Mouse (Mus musculus) C2C12 (cell line): ENCODE results near the gene Nr1d1. TPM values are rescaled to one million over a fixed set of nuclear protein-coding genes. Genes with fewer than 3 reads are reported as not detected.

Experiments used
- H3K27me3 ChIP-seq: one replicate; pipeline ENCODE4 v1.6.1; 2011; ENCODE audit not compliant: control insufficient read depth, insufficient read depth, insufficient read length
- H3K36me3 ChIP-seq: one replicate; pipeline ENCODE4 v1.6.1; 2011; ENCODE audit not compliant: control insufficient read depth, insufficient read depth
- H3K4me3 ChIP-seq: one replicate; pipeline ENCODE4 v1.5.1; 2011; ENCODE audit warnings: mild to moderate bottlenecking, control low read depth; ENCODE audit not compliant: poor library complexity, insufficient read depth, severe bottlenecking
- H3K79me2 ChIP-seq: one replicate; pipeline ENCODE4 v1.6.1; 2011; ENCODE audit not compliant: control insufficient read depth, insufficient read depth
- H3K79me3 ChIP-seq: one replicate; pipeline ENCODE4 v1.6.1; 2011; ENCODE audit warnings: low read depth, control low read depth
- H3ac ChIP-seq: one replicate; pipeline ENCODE3; 2011; ENCODE audit warnings: low read depth; ENCODE audit not compliant: control insufficient read depth, insufficient read length
- CEBPB ChIP-seq: IDR thresholded peaks from one replicate; pipeline ENCODE4 v1.6.1; 2011; ENCODE audit warnings: low read depth, mild to moderate bottlenecking, control low read depth, moderate library complexity
- CTCF ChIP-seq: IDR thresholded peaks from one replicate; pipeline ENCODE4 v1.5.1; 2011; ENCODE audit not compliant: control insufficient read depth, insufficient read depth, insufficient read length
- FOSL1 ChIP-seq: IDR thresholded peaks from one replicate; pipeline ENCODE4 v1.8.0; 2011; ENCODE audit warnings: mild to moderate bottlenecking, low read length; ENCODE audit not compliant: poor library complexity, insufficient read depth, severe bottlenecking
- MAX ChIP-seq: IDR thresholded peaks from one replicate; pipeline ENCODE4 v1.6.1; 2011; ENCODE audit warnings: mild to moderate bottlenecking, control low read depth
- MYOD1 ChIP-seq: IDR thresholded peaks from one replicate; pipeline ENCODE4 v1.6.1; 2011; ENCODE audit warnings: low read depth; ENCODE audit not compliant: control insufficient read depth, insufficient read length
- MYOG ChIP-seq: IDR thresholded peaks from one replicate; pipeline ENCODE4 v1.6.1; 2011; ENCODE audit not compliant: control insufficient read depth, insufficient read length; ENCODE audit errors: extremely low read depth
- USF1 ChIP-seq: IDR thresholded peaks from one replicate; pipeline ENCODE4 v1.6.1; 2011; ENCODE audit warnings: low read depth, mild to moderate bottlenecking, control low read depth, moderate library complexity
- polyA plus RNA-seq: library from polyadenylated mRNA; unstranded; fragments of >200 nt; fragmentation: generic; extraction: Trizol; gene quantifications from one replicate; pipeline ENCODE4 v1.2.1, GENCODE M21; 2012; ENCODE audit warnings: missing spikeins

The Nr1d1 gene
- polyA plus RNA-seq, 1 experiment: 22.3 TPM

DNA sequence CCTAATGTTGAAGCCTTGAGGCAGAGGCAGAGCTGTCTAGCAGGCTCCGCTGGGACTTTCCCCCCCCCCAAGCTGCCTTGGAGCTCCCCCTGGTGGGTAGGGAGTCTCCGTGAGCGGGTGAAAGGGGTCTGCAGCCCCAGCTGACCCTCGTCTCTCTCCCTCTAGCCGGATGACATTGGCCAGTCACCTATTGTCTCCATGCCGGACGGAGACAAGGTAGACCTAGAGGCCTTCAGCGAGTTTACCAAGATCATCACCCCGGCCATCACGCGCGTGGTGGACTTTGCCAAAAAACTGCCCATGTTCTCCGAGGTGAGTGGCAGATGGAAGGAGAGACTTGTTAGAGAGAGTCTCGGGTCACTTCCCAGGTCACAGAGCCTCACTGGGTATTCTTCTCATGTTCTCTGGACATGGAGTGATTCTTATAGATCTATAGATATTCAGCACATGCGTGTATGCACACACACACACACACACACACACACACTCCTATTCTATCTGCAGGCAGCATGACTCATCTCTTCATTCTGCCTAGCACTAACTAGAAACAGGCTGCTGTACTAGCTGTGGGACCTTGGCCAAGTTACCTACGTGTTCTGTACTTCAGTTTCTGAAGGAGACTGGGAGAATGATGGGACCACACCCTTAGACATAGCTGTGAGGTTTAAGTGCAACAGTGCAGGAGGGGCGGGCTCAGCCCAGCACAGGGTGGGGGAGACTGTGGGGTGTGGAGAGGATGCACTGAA, 12.2 kb downstream of the Nr1d1 start:
- H3ac ChIP-seq: no peak overlapping the region
- TF ChIP-seq MYOG (no peak), MYOD1 (no peak), USF1 (no peak), FOSL1 (no peak), MAX (no peak), CEBPB (no peak), CTCF (no peak)
- no peak overlapping the region for H3K4me3 ChIP-seq
- no peaks in the 10 kb centered on the region for H3K79me2 ChIP-seq
- H3K27me3 ChIP-seq: no peaks in the 10 kb centered on the region
- H3K79me3 ChIP-seq: no peaks in the 10 kb centered on the region
- H3K36me3 ChIP-seq: peaks cover 2% of the 10 kb centered on the region

DNA sequence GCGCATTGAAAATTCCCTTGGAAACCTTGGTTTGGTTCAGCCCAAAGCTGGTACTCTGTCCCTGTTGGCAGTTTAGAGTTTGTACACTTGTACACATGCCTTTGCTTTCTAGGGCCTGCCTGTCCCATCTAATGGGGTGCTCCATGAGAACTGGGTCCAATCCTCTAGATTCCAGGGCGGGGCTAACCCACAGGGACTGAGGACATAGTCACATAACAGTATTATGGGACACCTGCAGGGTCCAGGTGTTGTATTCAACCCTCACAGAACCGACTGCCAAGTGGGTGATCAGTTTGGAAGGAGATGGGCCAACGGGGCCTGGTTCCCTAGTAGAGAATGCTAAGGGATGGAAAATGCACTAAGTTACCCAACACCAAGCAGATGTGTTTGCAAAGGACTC, 13.2 kb downstream of the Nr1d1 start:
- no peaks in the 10 kb centered on the region for H3K79me2 ChIP-seq
- H3K4me3 ChIP-seq: no peak overlapping the region
- H3K27me3 ChIP-seq: no peaks in the 10 kb centered on the region
- H3K36me3 ChIP-seq: no peaks in the 10 kb centered on the region
- H3ac ChIP-seq: no peak overlapping the region
- no peaks in the 10 kb centered on the region for H3K79me3 ChIP-seq
- no peak for TF ChIP-seq MYOD1
- TF ChIP-seq USF1: no peak
- no peak for TF ChIP-seq CTCF
- no peak for TF ChIP-seq FOSL1
- no peak for TF ChIP-seq MAX
- TF ChIP-seq MYOG: no peak
- no peak for TF ChIP-seq CEBPB

DNA sequence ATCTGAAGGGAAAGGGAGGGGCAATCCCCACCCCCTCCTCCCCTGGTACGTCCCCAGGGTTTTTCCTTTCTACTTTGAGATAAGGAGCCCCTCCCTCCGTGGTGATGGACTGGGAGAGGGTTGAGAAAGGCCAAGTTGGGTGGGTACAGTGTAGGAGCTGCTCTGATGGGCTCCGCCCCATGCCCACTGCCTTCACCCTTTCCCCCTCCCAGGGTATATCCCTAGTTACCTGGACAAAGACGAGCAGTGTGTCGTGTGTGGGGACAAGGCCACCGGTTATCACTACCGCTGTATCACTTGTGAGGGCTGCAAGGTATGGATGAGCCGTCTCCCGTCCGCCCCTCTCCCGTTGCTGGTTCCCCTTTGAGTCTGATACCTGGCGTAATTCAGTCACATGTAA, 18.4 kb downstream of the Nr1d1 start:
- Histone ChIP-seq H3K79me2 (peaks cover 7% of the 10 kb centered on the region), H3ac (no peak overlapping the region), H3K4me3 (no peak overlapping the region), H3K79me3 (no peaks in the 10 kb centered on the region), H3K27me3 (no peaks in the 10 kb centered on the region), H3K36me3 (no peaks in the 10 kb centered on the region)
- TF ChIP-seq FOSL1 (no peak), MAX (no peak)

DNA sequence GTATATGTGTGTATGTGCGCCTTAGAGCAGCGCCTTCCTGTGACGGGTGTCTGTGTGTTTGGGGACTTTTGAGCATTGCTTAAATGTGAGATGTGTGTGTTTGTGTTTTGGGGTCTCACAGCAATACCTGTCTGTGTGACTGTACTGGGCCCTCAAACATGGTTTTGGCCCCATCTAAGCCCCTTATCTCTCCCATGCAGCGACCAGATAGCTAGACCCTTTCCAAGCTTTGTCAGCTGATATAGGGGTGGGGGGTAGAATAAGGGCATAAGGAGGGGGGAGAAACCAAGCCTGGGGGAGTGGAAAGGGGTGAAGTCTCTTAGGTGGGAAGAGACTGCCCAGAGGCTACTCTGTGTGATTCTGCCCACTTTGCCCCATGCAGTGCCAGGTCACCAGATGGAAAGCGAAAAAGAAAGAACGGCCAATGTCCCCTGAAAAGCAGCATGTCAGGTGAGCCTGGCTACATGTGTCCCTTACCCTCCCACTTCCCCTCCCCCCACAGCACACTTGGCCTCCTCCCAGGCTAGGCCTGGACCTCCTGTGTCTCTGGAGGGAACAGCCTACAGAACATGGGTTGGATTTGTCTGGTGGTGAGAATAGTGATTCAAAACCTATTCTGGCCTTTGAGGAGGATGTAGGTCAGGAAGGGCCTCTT, 19.3 kb downstream of the Nr1d1 start:
- Histone ChIP-seq H3K27me3 (no peaks in the 10 kb centered on the region), H3K4me3 (no peak overlapping the region), H3K79me2 (peaks cover 9% of the 10 kb centered on the region), H3K79me3 (no peaks in the 10 kb centered on the region), H3K36me3 (no peaks in the 10 kb centered on the region), H3ac (no peak overlapping the region)
- TF ChIP-seq CEBPB: no peak
- no peak for TF ChIP-seq USF1
- no peak for TF ChIP-seq MYOD1
- TF ChIP-seq MYOG: no peak
- TF ChIP-seq CTCF: no peak
- TF ChIP-seq MAX: no peak
- no peak for TF ChIP-seq FOSL1

DNA sequence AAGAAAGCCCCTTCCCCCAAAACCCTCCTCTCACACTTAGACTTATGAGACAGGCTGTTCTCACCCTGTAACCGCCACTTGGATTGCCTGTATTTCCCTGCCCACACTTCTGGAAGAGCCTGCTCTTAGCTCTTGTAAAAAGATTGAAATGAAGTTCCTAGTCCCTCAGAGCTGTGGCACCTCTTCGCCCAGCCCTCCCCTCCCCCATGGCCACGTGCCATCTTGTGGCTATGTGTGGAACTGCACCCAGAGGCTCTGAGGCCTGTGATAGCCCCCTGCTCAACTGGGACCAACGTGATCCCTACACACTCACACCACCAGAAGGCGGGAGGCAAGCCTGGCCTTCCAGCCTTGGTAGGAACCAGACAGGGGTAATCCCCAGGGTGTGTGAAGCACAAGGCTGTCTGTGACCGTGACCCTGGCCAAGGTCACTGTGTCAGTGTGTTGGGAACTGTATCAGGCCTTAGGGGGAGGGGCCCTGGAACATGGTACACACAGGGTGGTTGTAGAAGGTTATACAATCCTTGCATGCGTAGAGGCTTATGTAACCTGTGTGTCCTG, 20.4 kb downstream of the Nr1d1 start:
- H3K79me2 ChIP-seq: peaks cover 9% of the 10 kb centered on the region
- no peak overlapping the region for H3ac ChIP-seq
- no peaks in the 10 kb centered on the region for H3K79me3 ChIP-seq
- no peaks in the 10 kb centered on the region for H3K36me3 ChIP-seq
- no peak overlapping the region for H3K4me3 ChIP-seq
- H3K27me3 ChIP-seq: no peaks in the 10 kb centered on the region
- TF ChIP-seq MAX (peak; percentile 57), CEBPB (no peak), MYOG (no peak), FOSL1 (no peak), CTCF (peak; percentile 87), USF1 (peak; percentile 78), MYOD1 (no peak)

DNA sequence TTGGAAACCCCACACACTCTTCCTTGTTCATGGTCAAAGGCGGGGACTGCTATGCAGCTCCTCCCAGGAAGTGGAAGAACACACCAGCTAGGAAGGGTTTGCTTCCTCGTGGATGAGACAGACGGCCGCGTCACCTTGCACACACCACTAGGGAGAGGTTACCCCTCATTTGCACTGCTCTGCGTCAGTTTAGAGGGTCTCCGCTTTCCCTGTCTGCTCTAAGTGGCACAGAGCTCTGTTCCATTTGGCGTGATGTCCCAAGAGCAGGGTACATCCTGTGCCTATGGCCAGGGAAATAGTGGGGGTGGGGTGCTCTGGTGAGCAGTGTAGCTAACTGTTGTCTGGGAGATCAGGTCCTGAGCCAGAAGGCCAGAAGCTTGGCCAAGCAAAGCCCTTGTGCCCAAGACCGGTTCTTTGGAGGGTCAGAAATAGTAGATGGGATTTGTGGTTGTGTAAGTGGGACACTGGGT, 20.9 kb downstream of the Nr1d1 start:
- H3ac ChIP-seq: no peak overlapping the region
- H3K4me3 ChIP-seq: no peak overlapping the region
- H3K27me3 ChIP-seq: no peaks in the 10 kb centered on the region
- peaks cover 10% of the 10 kb centered on the region for H3K79me2 ChIP-seq
- no peaks in the 10 kb centered on the region for H3K36me3 ChIP-seq
- TF ChIP-seq CEBPB (no peak), MYOD1 (no peak), FOSL1 (no peak), CTCF (no peak), MYOG (no peak), USF1 (no peak), MAX (no peak)
- H3K79me3 ChIP-seq: no peaks in the 10 kb centered on the region
